Mouse (Mus musculus) gastrocnemius, postnatal 14 days (tissue): ENCODE measurements around the gene Celsr1. TPM values are rescaled to one million over a fixed set of nuclear protein-coding genes. Genes with fewer than 3 reads are reported as not detected.
A peak's percentile ranks its signal among the peaks of the same experiment; 100 is the strongest.

Experiments used
- DNase-seq: peaks from one replicate; pipeline ENCODE4 v3.0.0; 2021; ENCODE audit warnings: mixed read lengths
- intact Hi-C: fragments of 180-260 bp; cut with DNase I; formaldehyde crosslinking; loops from one replicate; pipeline ENCODE4 v1.15.1; 2025; ENCODE audit warnings: low total_unique reads
- total RNA-seq, 2 experiments: library from RNA; stranded (reverse); gene quantifications; 2 replicates each; pipeline ENCODE4 v1.2.3; 2021

The Celsr1 gene
- total RNA-seq, 2 experiments from 2014 or later = 0.31 to 0.94 TPM

- no peak for DNase-seq
- intact Hi-C loops = no loop called here
Measured at GRCm38 (mm10) chr15:86050170-86050743, 16.7 kb upstream of the Celsr1 start.

GRCm38 (mm10) chr15:86049510-86049909 is 15.9 kb upstream of the Celsr1 start:
- no peak for DNase-seq
- intact Hi-C loops = no loop called here

GRCm38 (mm10) chr15:86042364-86042763 is 8.8 kb upstream of the Celsr1 start:
- no peak for DNase-seq
- intact Hi-C loops = no loop called here

- intact Hi-C loops = no loop called here
- DNase-seq = no peak
Measured at GRCm38 (mm10) chr15:86041421-86041820, 7.8 kb upstream of the Celsr1 start.

GRCm38 (mm10) chr15:86038802-86039201 is 5.2 kb upstream of the Celsr1 start:
- DNase-seq = peak; percentile 52
- intact Hi-C loops = loop anchor here (5.0 to 10.0 kb wide), 2 partner anchors 142 to 324 kb away; no protein-coding TSS in a partner anchor

GRCm38 (mm10) chr15:86035913-86036312 is 2.3 kb upstream of the Celsr1 start:
- DNase-seq = no peak
- intact Hi-C loops = loop anchor here (5.0 to 10.0 kb wide), 2 partner anchors 139 to 321 kb away; no protein-coding TSS in a partner anchor

- intact Hi-C loops = loop anchor here (5.0 to 10.0 kb wide), 2 partner anchors 138 to 320 kb away; no protein-coding TSS in a partner anchor
- DNase-seq = no peak
Measured at GRCm38 (mm10) chr15:86034781-86035360, 1.3 kb upstream of the Celsr1 start.

- no peak for DNase-seq
- intact Hi-C loops = loop anchor here (10.0 kb wide), 1 partner anchor 319 kb away; no protein-coding TSS in a partner anchor
Measured at GRCm38 (mm10) chr15:86034021-86034523, 495 bp upstream of the Celsr1 start.

GRCm38 (mm10) chr15:86032811-86033190 is 776 bp downstream of the Celsr1 start:
- intact Hi-C loops = loop anchor here (10.0 kb wide), 1 partner anchor 318 kb away; no protein-coding TSS in a partner anchor
- DNase-seq = no peak

- intact Hi-C loops = loop anchor here (10.0 kb wide), 1 partner anchor 315 kb away; no protein-coding TSS in a partner anchor
- DNase-seq = no peak
Measured at GRCm38 (mm10) chr15:86029981-86030380, 3.6 kb downstream of the Celsr1 start.

- no peak for DNase-seq
- intact Hi-C loops = no loop called here
Measured at GRCm38 (mm10) chr15:86027871-86028270, 5.7 kb downstream of the Celsr1 start.

GRCm38 (mm10) chr15:86021971-86022370 is 11.6 kb downstream of the Celsr1 start:
- DNase-seq = no peak
- intact Hi-C loops = no loop called here

GRCm38 (mm10) chr15:86021301-86021700 is 12.3 kb downstream of the Celsr1 start:
- intact Hi-C loops = no loop called here
- no peak for DNase-seq

- intact Hi-C loops = no loop called here
- no peak for DNase-seq
Measured at GRCm38 (mm10) chr15:86020008-86020407, 13.6 kb downstream of the Celsr1 start.

- no peak for DNase-seq
- intact Hi-C loops = no loop called here
Measured at GRCm38 (mm10) chr15:86018753-86019512, 14.6 kb downstream of the Celsr1 start.

- DNase-seq = no peak
- intact Hi-C loops = no loop called here
Measured at GRCm38 (mm10) chr15:86017336-86017735, 16.2 kb downstream of the Celsr1 start.

GRCm38 (mm10) chr15:86015860-86016541 is 17.6 kb downstream of the Celsr1 start:
- intact Hi-C loops = no loop called here
- no peak for DNase-seq

- intact Hi-C loops = no loop called here
- DNase-seq = no peak
Measured at GRCm38 (mm10) chr15:86015026-86015425, 18.6 kb downstream of the Celsr1 start.

- intact Hi-C loops = no loop called here
- no peak for DNase-seq
Measured at GRCm38 (mm10) chr15:86013656-86014055, 19.9 kb downstream of the Celsr1 start.

- DNase-seq = no peak
- intact Hi-C loops = no loop called here
Measured at GRCm38 (mm10) chr15:86013130-86013529, 20.4 kb downstream of the Celsr1 start.
